Mouse (Mus musculus) lung, postnatal 4 days (tissue): Measurements from ENCODE around the gene Stard10.

Source experiments
- DNase-seq, 2 experiments: peaks; one replicate each; pipeline ENCODE4 v3.0.0; 2021

The Stard10 gene

GRCm38 (mm10) chr7:101374155-101374554 is 57.3 kb downstream of the Stard10 start:
- DNase-seq: peak in 1 of 2 experiments; percentile 60

- DNase-seq: no peak
Measured at GRCm38 (mm10) chr7:101376701-101377340, 59.9 kb downstream of the Stard10 start.

GRCm38 (mm10) chr7:101377741-101378262 is 60.9 kb downstream of the Stard10 start:
- peak; percentile 85 to 90 for DNase-seq

GRCm38 (mm10) chr7:101378285-101378684 is 61.4 kb downstream of the Stard10 start:
- DNase-seq: no peak

GRCm38 (mm10) chr7:101378796-101379465 is 62.0 kb downstream of the Stard10 start:
- DNase-seq: peak in 1 of 2 experiments; percentile 34

GRCm38 (mm10) chr7:101379732-101380131 is 62.8 kb downstream of the Stard10 start:
- DNase-seq: peak; percentile 38 to 67

GRCm38 (mm10) chr7:101381512-101381911 is 64.6 kb downstream of the Stard10 start:
- DNase-seq: no peak

GRCm38 (mm10) chr7:101382378-101382777 is 65.5 kb downstream of the Stard10 start:
- DNase-seq: peak; percentile 60 to 65

- peak in 1 of 2 experiments; percentile 26 for DNase-seq
Measured at GRCm38 (mm10) chr7:101383756-101384155, 66.9 kb downstream of the Stard10 start.

GRCm38 (mm10) chr7:101384931-101385330 is 68.0 kb downstream of the Stard10 start:
- no peak for DNase-seq

GRCm38 (mm10) chr7:101385331-101385733 is 68.4 kb downstream of the Stard10 start:
- peak; percentile 67 to 80 for DNase-seq

GRCm38 (mm10) chr7:101385866-101386452 is 69.1 kb downstream of the Stard10 start:
- DNase-seq: peak; percentile 52 to 71

GRCm38 (mm10) chr7:101389256-101389655 is 72.4 kb downstream of the Stard10 start:
- no peak for DNase-seq

GRCm38 (mm10) chr7:101391909-101392479 is 75.1 kb downstream of the Stard10 start:
- no peak for DNase-seq

- DNase-seq: peak in 1 of 2 experiments; percentile 61
Measured at GRCm38 (mm10) chr7:101393015-101393414, 76.1 kb downstream of the Stard10 start.

- DNase-seq: peak; percentile 78 to 93
Measured at GRCm38 (mm10) chr7:101393694-101394504, 77.0 kb downstream of the Stard10 start.

GRCm38 (mm10) chr7:101394569-101394968 is 77.7 kb downstream of the Stard10 start:
- DNase-seq: no peak

- DNase-seq: no peak
Measured at GRCm38 (mm10) chr7:101395471-101395870, 78.6 kb downstream of the Stard10 start.
